Mouse (Mus musculus) liver, adult (tissue): ENCODE measurements around the gene Ugt1a5.

Experiments used
- GATA4 ChIP-seq: IDR thresholded peaks from 2 replicates; pipeline ENCODE4 v1.6.1; 2014; ENCODE audit warnings: mild to moderate bottlenecking, low read length; ENCODE audit not compliant: insufficient replicate concordance

The Ugt1a5 gene

GRCm38 (mm10) chr1:88255466-88255857, 89.7 kb downstream of the Ugt1a5 start:
- no peak for TF ChIP-seq GATA4

- no peak for TF ChIP-seq GATA4
These were observed 90.4 kb downstream of the Ugt1a5 start for GRCm38 (mm10) chr1:88255989-88256754.

- no peak for TF ChIP-seq GATA4
These were observed 91.3 kb downstream of the Ugt1a5 start for GRCm38 (mm10) chr1:88256886-88257663.

- no peak for TF ChIP-seq GATA4
These were observed 91.9 kb downstream of the Ugt1a5 start for GRCm38 (mm10) chr1:88257681-88258080.

GRCm38 (mm10) chr1:88258361-88258760, 92.5 kb downstream of the Ugt1a5 start:
- no peak for TF ChIP-seq GATA4

GRCm38 (mm10) chr1:88258881-88259642, 93.2 kb downstream of the Ugt1a5 start:
- TF ChIP-seq GATA4 = peak; percentile 85; the same call in 1 of the 2 replicates

GRCm38 (mm10) chr1:88259643-88260024, 93.8 kb downstream of the Ugt1a5 start:
- no peak for TF ChIP-seq GATA4

- TF ChIP-seq GATA4 = peak; percentile 27; the same call in 1 of the 2 replicates
These were observed 94.3 kb downstream of the Ugt1a5 start for GRCm38 (mm10) chr1:88260114-88260513.

- no peak for TF ChIP-seq GATA4
These were observed 95.0 kb downstream of the Ugt1a5 start for GRCm38 (mm10) chr1:88260604-88261377.

GRCm38 (mm10) chr1:88261706-88262105, 95.9 kb downstream of the Ugt1a5 start:
- TF ChIP-seq GATA4 = no peak

- TF ChIP-seq GATA4 = no peak
These were observed 96.4 kb downstream of the Ugt1a5 start for GRCm38 (mm10) chr1:88262255-88262654.

GRCm38 (mm10) chr1:88262961-88263360, 97.1 kb downstream of the Ugt1a5 start:
- no peak for TF ChIP-seq GATA4

- TF ChIP-seq GATA4 = no peak
These were observed 98.0 kb downstream of the Ugt1a5 start for GRCm38 (mm10) chr1:88263778-88264177.

- no peak for TF ChIP-seq GATA4
These were observed 98.5 kb downstream of the Ugt1a5 start for GRCm38 (mm10) chr1:88264237-88264868.

GRCm38 (mm10) chr1:88264869-88265240, 99.0 kb downstream of the Ugt1a5 start:
- no peak for TF ChIP-seq GATA4

GRCm38 (mm10) chr1:88266123-88266522, 100.3 kb downstream of the Ugt1a5 start:
- TF ChIP-seq GATA4 = no peak
